Mouse (Mus musculus) heart, embryonic 11.5 days (tissue): ENCODE measurements around the gene Slc5a4b. TPM values are rescaled to one million over a fixed set of nuclear protein-coding genes. Genes with fewer than 3 reads are reported as not detected.

Experiments
- ATAC-seq: fragments of 200-750 bp; cut with Nextera tagmentation; replicated peaks from 2 replicates; pipeline ENCODE4 v1.8.0; 2017; ENCODE audit warnings: moderate library complexity; ENCODE audit not compliant: insufficient number of reproducible peaks, low FRiP score, low TSS enrichment
- H3K27ac ChIP-seq: fragments of 300-500 bp; sonication (generic); 2 replicates; pipeline ENCODE4 v1.5.1; 2014; ENCODE audit warnings: mild to moderate bottlenecking, low read depth, low read length
- H3K27me3 ChIP-seq: fragments of 300-500 bp; sonication (generic); 2 replicates; pipeline ENCODE4 v1.6.1; 2014; ENCODE audit warnings: mild to moderate bottlenecking, low read length, mixed read lengths; ENCODE audit not compliant: control insufficient read depth, insufficient read depth
- H3K36me3 ChIP-seq: fragments of 300-500 bp; sonication (generic); 2 replicates; pipeline ENCODE4 v1.6.1; 2014; ENCODE audit warnings: mild to moderate bottlenecking, low read length, moderate library complexity, mixed read lengths; ENCODE audit not compliant: control insufficient read depth, insufficient read depth
- H3K4me1 ChIP-seq: fragments of 300-500 bp; sonication (generic); 2 replicates; pipeline ENCODE4 v1.6.1; 2014; ENCODE audit warnings: low read length; ENCODE audit not compliant: control insufficient read depth, insufficient read depth
- H3K4me2 ChIP-seq: fragments of 300-500 bp; sonication (generic); 2 replicates; pipeline ENCODE4 v1.6.1; 2014; ENCODE audit warnings: mild to moderate bottlenecking, moderate library complexity
- H3K4me3 ChIP-seq: fragments of 300-500 bp; sonication (generic); 2 replicates; pipeline ENCODE4 v1.5.1; 2014; ENCODE audit warnings: low read depth, low read length
- H3K9ac ChIP-seq: fragments of 300-500 bp; sonication (generic); 2 replicates; pipeline ENCODE4 v1.6.1; 2014; ENCODE audit warnings: mild to moderate bottlenecking, low read depth, low read length, moderate library complexity
- H3K9me3 ChIP-seq: fragments of 300-500 bp; sonication (generic); replicated peaks from 2 replicates; pipeline ENCODE4 v1.6.1; 2016; ENCODE audit warnings: low read length; ENCODE audit not compliant: control insufficient read depth
- WGBS: fragments of 180-500 bp; shearing (Covaris S2); extraction: QIAGEN DNeasy Blood & Tissue Kit; methylation state at CpG from one replicate; pipeline ENCODE4 v1.1.7; 2014; ENCODE audit not compliant: insufficient replicate concordance; 5-methylcytosine and 5-hydroxymethylcytosine counted together
- microRNA-seq: library from miRNA; unstranded; fragments of <30 nt; microRNA quantifications from one replicate; pipeline ENCODE4, GENCODE M21; 2016; ENCODE audit warnings: borderline number of aligned reads
- polyA plus RNA-seq: library from polyadenylated mRNA; unstranded; fragments of >200 nt; fragmentation: Nextera tagmentation; extraction: Ambion mirVana; gene quantifications from 2 replicates; pipeline ENCODE4 v1.2.1, GENCODE M21; 2014

Slc5a4b gene
- polyA plus RNA-seq, 1 experiment from 2014 or later, result not detected

DNA sequence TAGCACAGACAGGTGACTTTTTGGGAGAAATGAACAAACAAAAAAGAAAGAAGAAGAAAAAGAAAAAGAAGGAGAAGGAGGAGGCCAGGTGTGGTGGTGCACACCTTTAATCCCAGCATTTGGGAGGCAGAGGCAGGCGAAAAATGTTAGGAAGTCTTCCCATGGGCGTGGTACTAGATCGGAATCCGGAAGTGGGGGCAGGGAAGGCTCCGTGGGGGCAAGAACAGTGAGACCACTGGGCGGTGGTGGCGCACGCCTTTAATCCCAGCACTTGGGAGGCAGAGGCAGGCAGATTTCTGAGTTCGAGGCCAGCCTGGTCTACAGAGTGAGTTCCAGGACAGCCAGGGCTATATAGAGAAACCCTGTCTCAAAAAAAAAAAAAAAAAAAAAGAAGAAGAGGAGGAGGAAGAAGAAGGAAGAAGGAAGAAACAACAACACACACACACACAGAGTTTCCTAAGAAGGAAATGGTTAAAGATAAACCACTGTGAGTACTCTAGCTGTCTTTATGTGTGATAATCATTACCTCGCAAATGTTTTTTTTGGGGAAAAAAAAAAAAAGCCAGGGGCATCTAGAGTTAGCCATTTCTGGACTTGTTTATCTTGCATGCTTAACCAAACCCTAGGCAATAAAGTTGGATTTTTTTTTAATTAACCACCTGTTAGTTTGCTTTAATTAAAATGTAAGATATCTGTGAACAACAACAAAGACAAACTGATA lies 85.1 kb downstream of the Slc5a4b start:
- Histone ChIP-seq H3K9ac (no peak overlapping the region), H3K27me3 (no peaks in the 10 kb centered on the region), H3K9me3 (peaks cover 5% of the 10 kb centered on the region; the same call in 1 of the 2 replicates), H3K27ac (no peak overlapping the region), H3K4me1 (no peaks in the 10 kb centered on the region), H3K4me2 (no peak overlapping the region), H3K36me3 (no peaks in the 10 kb centered on the region), H3K4me3 (no peak overlapping the region)
- no peak for ATAC-seq
- 83% methylated on average over 9 of the region's 10 CpGs for WGBS

DNA sequence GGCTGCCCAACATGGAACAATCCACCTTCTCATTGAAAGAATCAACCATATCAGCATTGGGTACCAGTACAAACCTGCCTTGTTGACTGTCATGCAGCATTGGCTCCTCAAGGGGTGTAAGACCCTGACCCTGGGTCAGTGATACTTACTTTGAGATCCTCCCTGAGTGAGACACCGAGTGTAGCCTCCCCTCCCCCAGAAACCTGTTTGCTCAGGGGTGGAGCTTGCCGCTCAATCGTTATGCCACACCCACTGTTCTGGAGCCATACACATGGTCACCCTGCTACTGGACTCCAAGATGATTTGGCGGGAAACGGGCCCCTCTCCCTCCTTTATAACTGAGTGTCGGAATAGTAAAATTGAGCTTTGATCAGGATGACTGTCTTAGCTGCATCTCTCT lies 86.8 kb downstream of the Slc5a4b start:
- H3K27ac ChIP-seq, result no peak overlapping the region
- no peaks in the 10 kb centered on the region for H3K4me1 ChIP-seq
- no peak for ATAC-seq
- no peak overlapping the region for H3K4me2 ChIP-seq
- H3K9me3 ChIP-seq, result peaks cover 5% of the 10 kb centered on the region; the same call in 1 of the 2 replicates
- H3K36me3 ChIP-seq, result no peaks in the 10 kb centered on the region
- WGBS, result 92% methylated on average over 6 of the region's 6 CpGs
- no peak overlapping the region for H3K9ac ChIP-seq
- no peak overlapping the region for H3K4me3 ChIP-seq
- H3K27me3 ChIP-seq, result no peaks in the 10 kb centered on the region

- Histone ChIP-seq H3K27ac (no peak overlapping the region), H3K36me3 (no peaks in the 10 kb centered on the region), H3K4me2 (no peak overlapping the region), H3K27me3 (no peaks in the 10 kb centered on the region), H3K9me3 (peaks cover 5% of the 10 kb centered on the region; the same call in 1 of the 2 replicates), H3K9ac (no peak overlapping the region), H3K4me1 (no peaks in the 10 kb centered on the region), H3K4me3 (no peak overlapping the region)
- 52% methylated on average over 3 of the region's 3 CpGs for WGBS
- no peak for ATAC-seq
Measured at GRCm38 (mm10) chr10:76021728-76022127, 89.0 kb downstream of the Slc5a4b start.

DNA sequence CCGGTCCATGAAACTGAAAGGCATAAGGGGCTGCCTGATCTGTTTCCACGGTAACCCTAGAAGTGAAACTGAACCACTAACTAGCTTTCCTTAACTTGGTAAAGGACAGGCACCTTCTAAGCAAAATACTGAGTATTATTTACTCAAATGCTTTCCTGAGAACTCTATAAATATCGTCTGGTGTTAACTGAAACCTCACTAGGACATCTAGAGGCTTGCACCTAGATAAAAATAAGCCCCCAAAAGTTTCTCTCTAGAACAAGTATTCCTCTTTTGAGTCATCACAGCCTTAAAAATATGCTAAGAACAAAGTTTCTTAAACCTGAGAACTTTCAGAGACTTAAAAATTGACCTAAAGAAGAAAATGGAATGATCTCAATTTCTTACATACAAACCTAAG lies 93.9 kb downstream of the Slc5a4b start:
- WGBS, result 81% methylated on average over 3 of the region's 3 CpGs
- H3K9ac ChIP-seq, result no peak overlapping the region
- no peak overlapping the region for H3K4me2 ChIP-seq
- no peaks in the 10 kb centered on the region for H3K4me1 ChIP-seq
- no peak overlapping the region for H3K4me3 ChIP-seq
- no peak overlapping the region for H3K27ac ChIP-seq
- ATAC-seq, result no peak
- no peaks in the 10 kb centered on the region for H3K27me3 ChIP-seq
- no peaks in the 10 kb centered on the region for H3K36me3 ChIP-seq
- no peaks in the 10 kb centered on the region for H3K9me3 ChIP-seq

DNA sequence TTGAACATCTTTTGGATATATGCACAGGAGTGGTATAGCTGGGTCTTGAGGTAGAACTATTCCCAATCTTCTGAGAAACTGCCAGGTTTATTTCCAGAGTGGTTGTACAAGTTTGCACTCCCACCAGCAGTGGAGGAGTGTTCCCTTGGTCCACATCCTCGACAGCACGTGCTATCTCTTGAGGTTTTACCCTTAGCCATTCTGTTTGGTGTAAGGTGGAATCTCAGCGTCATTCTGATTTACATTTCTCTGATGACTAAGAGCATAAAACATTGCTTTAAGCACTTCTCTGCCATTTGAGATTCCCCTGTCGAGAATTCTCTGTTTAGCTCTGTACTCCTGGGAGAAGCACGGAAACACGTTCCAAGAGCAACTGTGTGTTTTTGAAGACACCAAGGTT lies 97.8 kb downstream of the Slc5a4b start:
- H3K27ac ChIP-seq, result no peak overlapping the region
- no peak overlapping the region for H3K4me3 ChIP-seq
- no peaks in the 10 kb centered on the region for H3K27me3 ChIP-seq
- H3K4me1 ChIP-seq, result no peaks in the 10 kb centered on the region
- 80% methylated on average over 6 of the region's 6 CpGs for WGBS
- H3K36me3 ChIP-seq, result no peaks in the 10 kb centered on the region
- no peak overlapping the region for H3K4me2 ChIP-seq
- no peak overlapping the region for H3K9ac ChIP-seq
- no peak for ATAC-seq
- no peaks in the 10 kb centered on the region for H3K9me3 ChIP-seq

DNA sequence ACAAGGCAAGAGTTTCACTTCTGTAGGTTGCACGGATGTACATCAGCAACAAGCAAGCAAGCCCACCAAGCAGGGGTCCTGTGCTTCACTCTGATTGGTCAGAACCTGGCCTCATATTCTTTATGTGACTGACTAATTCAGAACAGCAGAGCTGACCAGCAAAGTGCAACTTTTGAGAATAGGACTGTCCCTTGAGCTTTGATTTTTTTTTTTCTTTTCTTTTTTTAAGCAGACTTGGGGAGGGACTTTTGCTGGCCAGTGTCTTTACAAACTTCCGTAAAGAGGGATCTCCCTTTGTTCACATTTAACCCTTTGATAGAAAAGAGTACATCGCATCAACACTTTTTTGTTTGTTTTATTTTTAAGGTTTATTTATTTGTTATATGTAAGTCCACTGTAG lies 100.9 kb downstream of the Slc5a4b start:
- no peak overlapping the region for H3K27ac ChIP-seq
- H3K9me3 ChIP-seq, result no peaks in the 10 kb centered on the region
- no peaks in the 10 kb centered on the region for H3K27me3 ChIP-seq
- H3K4me3 ChIP-seq, result no peak overlapping the region
- ATAC-seq, result no peak
- no peak overlapping the region for H3K9ac ChIP-seq
- H3K4me1 ChIP-seq, result no peaks in the 10 kb centered on the region
- no peak overlapping the region for H3K4me2 ChIP-seq
- no peaks in the 10 kb centered on the region for H3K36me3 ChIP-seq
- WGBS, result 73% methylated on average over 3 of the region's 3 CpGs

Small RNA genes lying within 50 kb of the gene (microRNA-seq; reads per million reads assigned to microRNA genes)
- gene Mir6409, result not detected

Other genes with a start within 250 kb of the Slc5a4b start
- 2.4 and 3.4 TPM in 2 replicates for gene Derl3, start 217.5 kb downstream of the Slc5a4b start, polyA plus RNA-seq
- gene Smarcb1, start 189.3 kb downstream of the Slc5a4b start, polyA plus RNA-seq, result 131 and 139 TPM in 2 replicates
- 414 and 441 TPM in 2 replicates for gene Chchd10, start 177.8 kb downstream of the Slc5a4b start, polyA plus RNA-seq
- 17.5 and 26.0 TPM in 2 replicates for gene Mmp11, start 174.5 kb downstream of the Slc5a4b start, polyA plus RNA-seq
- gene Gm867, start 170.3 kb downstream of the Slc5a4b start, polyA plus RNA-seq, result 2.3 and 2.8 TPM in 2 replicates
- 0.89 and 0.92 TPM in 2 replicates for gene Vpreb3, start 167.9 kb downstream of the Slc5a4b start, polyA plus RNA-seq
- gene Gm5134, start 156.4 kb downstream of the Slc5a4b start, polyA plus RNA-seq, result 0.18 TPM in 1 of 2 replicates, not detected in the other
- gene Zfp280b, start 78.3 kb downstream of the Slc5a4b start, polyA plus RNA-seq, result 22.0 and 23.6 TPM in 2 replicates
- not detected in 2 replicates for gene Slc5a4a, start 36.5 kb upstream of the Slc5a4b start, polyA plus RNA-seq
- gene Prmt2, start 126.9 kb upstream of the Slc5a4b start, polyA plus RNA-seq, result 62.6 and 66.3 TPM in 2 replicates
- gene S100b, start 142.9 kb upstream of the Slc5a4b start, polyA plus RNA-seq, result 0.39 and 0.44 TPM in 2 replicates
- gene Dip2a, start 234.3 kb upstream of the Slc5a4b start, polyA plus RNA-seq, result 5.6 and 5.7 TPM in 2 replicates